Mouse (Mus musculus): Measurements from ENCODE around the gene Reps1. TPM values are rescaled to one million over a fixed set of nuclear protein-coding genes. Genes with fewer than 3 reads are reported as not detected.

The Reps1 gene
- polyA plus RNA-seq, 2 experiments = 3.4 to 13.3 TPM

- Histone ChIP-seq H3K36me3 (replicated peaks; ENCODE audit: control insufficient read depth, insufficient read depth, low read depth) (no peaks in the 10 kb centered on the region), H3K4me1 (replicated peaks; ENCODE audit: control insufficient read depth in 2 of 2, insufficient read depth in 2 of 2, low read length in 1 of 2) (peaks cover 0 to 6% of the 10 kb centered on the region in 2 experiments; a peak in 2 of 4 replicates), H3K4me3 (ENCODE audit: insufficient read depth in 1 of 2, low read depth in 2 of 2, low read length in 2 of 2) (no peak overlapping the region), H3K9me3 (ENCODE audit: control insufficient read depth, low read length) (no peaks in the 10 kb centered on the region), H3K27me3 (ENCODE audit: control insufficient read depth, insufficient read depth, low read length) (no peaks in the 10 kb centered on the region), H3K4me2 (ENCODE audit: low read depth) (no peak overlapping the region), H3K27ac (no peak overlapping the region), H3K9ac (replicated peaks) (no peak overlapping the region)
- DNase-seq (ENCODE audit: low read depth in 3 of 3, low spot score in 3 of 3) = no peak
- no peak for ATAC-seq (ENCODE audit: insufficient read depth)
- WGBS (ENCODE audit: insufficient replicate concordance) = 85% methylated on average over 6 of the region's 6 CpGs
- TF ChIP-seq CTCF (IDR thresholded peaks at IDR 0.05; ENCODE audit: low read depth) = no peak
These were observed 20.2 kb downstream of the Reps1 start for GRCm38 (mm10) chr10:18075845-18076244.

GRCm38 (mm10) chr10:18081536-18081935 is 25.9 kb downstream of the Reps1 start:
- 46% methylated on average over 1 of the region's 1 CpGs for WGBS (ENCODE audit: insufficient replicate concordance)
- Histone ChIP-seq H3K9me3 (ENCODE audit: control insufficient read depth, low read length) (no peaks in the 10 kb centered on the region), H3K4me2 (ENCODE audit: low read depth) (no peak overlapping the region), H3K9ac (replicated peaks) (no peak overlapping the region), H3K36me3 (replicated peaks; ENCODE audit: control insufficient read depth, insufficient read depth, low read depth) (no peaks in the 10 kb centered on the region), H3K27ac (no peak overlapping the region), H3K4me1 (replicated peaks; ENCODE audit: control insufficient read depth in 2 of 2, insufficient read depth in 2 of 2, low read length in 1 of 2) (no peaks in the 10 kb centered on the region; a peak in 1 of 4 replicates), H3K4me3 (ENCODE audit: insufficient read depth in 1 of 2, low read depth in 2 of 2, low read length in 2 of 2) (no peak overlapping the region), H3K27me3 (ENCODE audit: control insufficient read depth, insufficient read depth, low read length) (no peaks in the 10 kb centered on the region)
- no peak for ATAC-seq (ENCODE audit: insufficient read depth)
- DNase-seq (ENCODE audit: low read depth in 3 of 3, low spot score in 3 of 3) = no peak
- TF ChIP-seq EP300 (IDR thresholded peaks at IDR 0.05; ENCODE audit: low read depth) (no peak), CTCF (IDR thresholded peaks at IDR 0.05; ENCODE audit: low read depth) (no peak)

GRCm38 (mm10) chr10:18082772-18083171 is 27.1 kb downstream of the Reps1 start:
- H3K36me3 ChIP-seq (replicated peaks; ENCODE audit: control insufficient read depth, insufficient read depth, low read depth) = no peaks in the 10 kb centered on the region
- H3K4me1 ChIP-seq (replicated peaks; ENCODE audit: control insufficient read depth in 2 of 2, insufficient read depth in 2 of 2, low read length in 1 of 2) = no peaks in the 10 kb centered on the region; a peak in 1 of 4 replicates
- ATAC-seq (ENCODE audit: insufficient read depth) (no peak), DNase-seq (ENCODE audit: low read depth in 3 of 3, low spot score in 3 of 3) (no peak)
- H3K4me3 ChIP-seq (ENCODE audit: insufficient read depth in 1 of 2, low read depth in 2 of 2, low read length in 2 of 2) = no peak overlapping the region
- TF ChIP-seq EP300 (IDR thresholded peaks at IDR 0.05; ENCODE audit: low read depth) (no peak), CTCF (IDR thresholded peaks at IDR 0.05; ENCODE audit: low read depth) (no peak)
- H3K4me2 ChIP-seq (ENCODE audit: low read depth) = no peak overlapping the region
- H3K27ac ChIP-seq = no peak overlapping the region
- no peak overlapping the region for H3K9ac ChIP-seq (replicated peaks)
- H3K27me3 ChIP-seq (ENCODE audit: control insufficient read depth, insufficient read depth, low read length) = no peaks in the 10 kb centered on the region
- WGBS (ENCODE audit: insufficient replicate concordance) = 62% methylated on average over 6 of the region's 6 CpGs
- H3K9me3 ChIP-seq (ENCODE audit: control insufficient read depth, low read length) = no peaks in the 10 kb centered on the region

GRCm38 (mm10) chr10:18090691-18091090 is 35.0 kb downstream of the Reps1 start:
- Histone ChIP-seq H3K36me3 (replicated peaks; ENCODE audit: control insufficient read depth, insufficient read depth, low read depth) (peaks cover 4% of the 10 kb centered on the region; the same call in 1 of the 2 replicates), H3K4me3 (ENCODE audit: insufficient read depth in 1 of 2, low read depth in 2 of 2, low read length in 2 of 2) (no peak overlapping the region), H3K27ac (no peak overlapping the region), H3K27me3 (ENCODE audit: control insufficient read depth, insufficient read depth, low read length) (no peaks in the 10 kb centered on the region), H3K9me3 (ENCODE audit: control insufficient read depth, low read length) (no peaks in the 10 kb centered on the region), H3K4me2 (ENCODE audit: low read depth) (no peak overlapping the region), H3K9ac (replicated peaks) (no peak overlapping the region), H3K4me1 (replicated peaks; ENCODE audit: control insufficient read depth in 2 of 2, insufficient read depth in 2 of 2, low read length in 1 of 2) (no peaks in the 10 kb centered on the region)
- TF ChIP-seq CTCF (IDR thresholded peaks at IDR 0.05; ENCODE audit: low read depth) (no peak), EP300 (IDR thresholded peaks at IDR 0.05; ENCODE audit: low read depth) (no peak)
- no peak for DNase-seq (ENCODE audit: low read depth in 3 of 3, low spot score in 3 of 3)
- ATAC-seq (ENCODE audit: insufficient read depth) = no peak

GRCm38 (mm10) chr10:18102166-18102565 is 46.5 kb downstream of the Reps1 start:
- Histone ChIP-seq H3K4me2 (ENCODE audit: low read depth) (no peak overlapping the region), H3K27ac (no peak overlapping the region), H3K27me3 (ENCODE audit: control insufficient read depth, insufficient read depth, low read length) (no peaks in the 10 kb centered on the region), H3K9me3 (ENCODE audit: control insufficient read depth, low read length) (no peaks in the 10 kb centered on the region), H3K36me3 (replicated peaks; ENCODE audit: control insufficient read depth, insufficient read depth, low read depth) (no peaks in the 10 kb centered on the region), H3K9ac (replicated peaks) (no peak overlapping the region), H3K4me1 (replicated peaks; ENCODE audit: control insufficient read depth in 2 of 2, insufficient read depth in 2 of 2, low read length in 1 of 2) (no peaks in the 10 kb centered on the region), H3K4me3 (ENCODE audit: insufficient read depth in 1 of 2, low read depth in 2 of 2, low read length in 2 of 2) (no peak overlapping the region)
- ATAC-seq (ENCODE audit: insufficient read depth) = no peak
- no peak for DNase-seq (ENCODE audit: low read depth in 3 of 3, low spot score in 3 of 3)
- 64% methylated on average over 5 of the region's 5 CpGs for WGBS (ENCODE audit: insufficient replicate concordance)
- TF ChIP-seq CTCF (IDR thresholded peaks at IDR 0.05; ENCODE audit: low read depth) = no peak
- TF ChIP-seq EP300 (IDR thresholded peaks at IDR 0.05; ENCODE audit: low read depth) = no peak
